Mouse (Mus musculus) thymus, postnatal 25 days (tissue): ENCODE data around the gene Hoxb8.

Experiments used
- DNase-seq: peaks from one replicate; pipeline ENCODE4 v3.0.0; 2022

The Hoxb8 gene

GRCm38 (mm10) chr11:96301837-96302236, 20.1 kb downstream of the Hoxb8 start:
- no peak for DNase-seq

DNA sequence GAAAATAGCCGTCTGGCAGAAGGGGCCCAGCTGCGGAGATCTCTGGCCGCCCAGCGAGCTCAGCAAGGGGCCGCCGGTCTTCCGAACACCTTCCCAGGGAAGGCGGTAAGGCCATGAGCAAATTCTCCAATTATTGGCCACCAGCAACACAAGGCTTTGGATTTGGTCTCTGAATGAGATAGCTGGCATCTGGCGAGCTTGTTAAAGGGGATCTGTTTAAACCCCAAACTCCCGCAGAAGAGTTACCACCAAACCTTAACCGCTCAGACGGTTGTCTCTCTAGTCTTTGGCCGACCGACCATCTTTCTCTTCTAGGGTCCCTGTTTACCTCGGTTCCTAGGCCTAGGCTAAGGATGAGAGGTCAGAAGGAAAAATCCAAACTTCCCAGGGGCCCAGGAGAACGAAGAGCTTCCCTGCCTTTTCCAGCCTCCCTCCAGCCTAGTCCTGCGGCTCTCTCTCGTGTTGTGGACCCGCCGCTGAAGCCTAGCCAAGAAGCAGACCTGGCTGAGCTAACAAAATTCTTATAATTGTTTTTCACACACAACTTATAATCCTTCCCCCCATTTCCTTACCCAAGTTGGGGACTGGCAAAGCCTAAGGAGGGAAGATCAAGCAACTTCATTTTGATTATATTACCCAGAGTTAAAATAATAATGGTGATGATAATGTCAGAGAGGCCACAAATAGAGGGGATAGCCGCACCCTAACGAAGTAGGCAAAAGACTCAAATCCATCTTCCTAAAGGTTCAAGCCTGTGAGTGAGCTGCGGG, 20.9 kb downstream of the Hoxb8 start:
- no peak for DNase-seq

DNA sequence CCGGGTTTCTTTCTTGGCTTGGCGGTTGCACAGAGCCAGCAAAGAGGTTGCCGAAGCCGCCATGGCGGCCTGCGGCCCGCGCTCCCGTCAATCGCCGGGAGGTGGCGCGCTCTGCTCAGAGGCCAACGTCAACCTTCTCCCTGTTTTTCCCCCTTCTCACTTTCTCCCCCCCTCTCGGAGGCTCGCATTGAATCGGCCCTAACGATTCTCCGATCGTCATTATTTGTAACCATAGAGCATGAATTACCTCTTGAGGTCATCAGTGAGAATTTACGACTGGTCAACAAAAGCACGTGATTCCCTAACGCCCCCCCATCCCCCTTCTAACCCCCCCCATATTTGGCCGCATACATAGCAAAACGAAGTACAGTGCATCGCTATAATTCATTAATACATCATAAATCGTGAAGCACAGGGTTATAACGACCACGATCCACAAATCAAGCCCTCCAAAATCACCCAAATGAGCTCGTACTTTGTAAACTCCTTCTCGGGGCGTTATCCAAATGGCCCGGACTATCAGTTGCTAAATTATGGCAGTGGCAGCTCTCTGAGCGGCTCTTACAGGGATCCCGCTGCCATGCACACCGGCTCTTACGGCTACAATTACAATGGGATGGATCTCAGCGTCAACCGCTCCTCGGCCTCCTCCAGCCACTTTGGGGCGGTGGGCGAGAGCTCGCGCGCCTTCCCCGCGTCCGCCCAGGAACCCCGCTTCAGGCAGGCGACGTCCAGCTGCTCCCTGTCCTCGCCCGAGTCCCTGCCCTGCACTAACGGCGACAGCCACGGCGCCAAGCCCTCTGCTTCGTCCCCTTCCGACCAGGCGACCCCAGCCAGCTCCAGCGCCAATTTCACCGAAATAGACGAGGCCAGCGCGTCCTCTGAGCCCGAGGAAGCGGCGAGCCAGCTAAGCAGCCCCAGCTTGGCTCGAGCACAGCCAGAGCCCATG, 21.7 kb downstream of the Hoxb8 start, which contains the start of gene Hoxb5:
Gene Hoxb5, plus strand, starts transcription at position 186 of the 949 bp plus-strand sequence.
- peak; percentile 72 for DNase-seq

DNA sequence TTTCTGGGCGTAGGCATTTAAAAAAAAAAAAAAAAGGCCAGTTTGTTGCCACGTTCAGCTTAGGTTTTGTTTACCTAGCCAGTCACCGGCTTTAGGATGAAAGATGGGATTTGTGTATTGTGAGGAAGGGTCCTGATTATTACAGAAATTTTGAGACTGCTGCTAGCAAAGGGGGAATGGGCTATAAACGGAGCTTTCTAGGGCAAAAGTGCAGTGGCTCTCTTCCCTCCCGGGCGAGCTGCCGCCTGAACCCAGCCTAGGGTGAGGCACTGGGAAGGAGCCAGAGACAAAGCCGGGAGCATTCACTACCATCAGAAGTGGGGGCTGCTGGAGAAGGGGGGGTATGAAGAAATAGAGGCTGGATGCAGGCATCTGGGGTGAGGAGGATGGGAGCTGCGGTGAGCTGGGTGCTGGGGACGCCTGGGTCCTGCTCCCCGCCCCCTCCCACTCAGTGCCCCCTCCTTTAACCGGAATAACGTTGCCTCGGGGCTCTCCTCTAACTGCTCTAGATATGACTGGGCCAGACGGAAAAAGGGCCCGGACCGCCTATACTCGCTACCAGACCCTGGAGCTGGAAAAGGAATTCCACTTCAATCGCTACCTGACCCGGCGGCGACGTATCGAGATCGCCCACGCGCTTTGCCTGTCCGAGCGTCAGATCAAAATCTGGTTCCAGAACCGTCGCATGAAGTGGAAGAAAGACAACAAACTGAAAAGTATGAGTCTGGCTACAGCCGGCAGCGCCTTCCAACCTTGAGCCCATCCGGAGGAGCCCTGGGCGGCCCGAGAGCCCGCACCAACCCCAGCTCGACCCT, 22.9 kb downstream of the Hoxb8 start:
- DNase-seq, result no peak

DNA sequence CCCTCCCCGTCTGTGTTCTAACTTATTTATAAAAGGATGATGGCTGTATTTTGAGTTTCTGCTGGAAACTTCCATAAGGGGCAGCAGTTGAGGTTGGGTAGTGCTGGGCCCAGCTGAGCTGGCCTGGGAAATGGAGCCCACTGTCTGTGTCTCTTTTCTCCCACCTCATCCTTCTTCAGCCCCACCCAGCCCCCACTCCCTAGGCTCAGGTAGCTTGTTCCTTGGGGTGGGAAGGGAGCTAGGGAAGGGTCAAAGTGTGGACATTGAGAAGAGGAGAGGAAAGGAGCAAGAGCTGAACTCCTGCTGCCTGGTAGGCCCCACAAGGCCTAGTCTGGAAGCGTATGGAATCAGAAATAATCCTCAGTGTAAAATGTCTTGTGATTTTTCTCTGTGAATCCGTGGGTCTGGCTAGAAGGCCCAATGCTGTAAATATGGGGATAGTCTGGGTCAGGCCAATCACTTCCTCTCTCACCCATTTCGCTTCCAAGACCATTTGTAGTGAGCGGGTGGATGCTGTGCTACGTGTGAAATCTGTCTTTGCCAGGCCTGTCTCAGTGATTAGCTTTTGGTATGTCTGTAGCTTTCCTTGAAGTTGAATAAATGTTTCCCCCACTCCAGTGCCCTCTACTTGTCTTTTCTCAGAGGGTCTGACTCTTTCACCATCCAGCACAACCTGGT, 23.9 kb downstream of the Hoxb8 start:
- DNase-seq, result no peak

GRCm38 (mm10) chr11:96306183-96306907, 24.6 kb downstream of the Hoxb8 start:
- no peak for DNase-seq

- DNase-seq, result no peak
These were observed 25.2 kb downstream of the Hoxb8 start for GRCm38 (mm10) chr11:96306908-96307269.

DNA sequence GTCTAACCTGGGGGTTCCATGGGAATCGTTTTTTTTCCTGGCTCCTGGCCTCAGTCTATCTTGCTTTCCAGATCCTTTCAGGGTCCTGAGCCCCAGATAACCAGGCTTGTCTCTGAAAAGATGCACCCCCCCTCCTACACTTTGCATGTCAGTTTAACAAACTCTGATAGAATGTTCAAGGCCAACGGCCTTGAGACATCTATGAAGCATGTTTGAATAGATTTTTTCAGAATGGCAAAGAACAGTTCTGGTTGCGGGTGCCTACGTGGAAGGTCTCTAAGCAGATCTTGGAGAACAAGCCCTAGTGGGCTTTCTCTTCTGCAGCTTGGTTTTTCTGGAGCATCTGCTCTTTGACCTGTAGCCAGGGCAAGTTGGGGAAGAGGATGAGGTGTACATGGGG, 27.1 kb downstream of the Hoxb8 start:
- DNase-seq, result no peak

- no peak for DNase-seq
These were observed 27.6 kb downstream of the Hoxb8 start for GRCm38 (mm10) chr11:96309288-96309687.

- DNase-seq, result no peak
These were observed 28.7 kb downstream of the Hoxb8 start for GRCm38 (mm10) chr11:96310183-96310938.

DNA sequence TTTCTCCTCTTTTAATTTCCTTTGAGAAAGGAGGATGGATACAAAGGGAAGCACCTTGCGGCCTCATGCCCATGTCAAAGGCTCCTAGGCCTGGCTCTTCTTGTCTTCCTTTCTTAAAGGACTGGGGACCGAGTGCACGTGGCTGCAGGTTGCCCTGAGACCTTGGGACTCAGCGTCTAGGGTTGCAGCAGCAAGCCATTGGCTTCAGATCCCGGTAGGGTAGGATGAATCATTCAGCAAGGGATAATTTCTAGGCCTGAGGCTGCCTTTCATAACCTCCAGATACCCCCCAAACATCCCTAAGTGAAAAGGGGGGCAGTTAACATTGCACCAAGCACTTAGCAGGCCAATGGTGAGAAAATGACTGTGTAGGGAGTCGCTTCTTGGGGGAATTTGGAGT, 29.4 kb downstream of the Hoxb8 start:
- DNase-seq, result no peak

- peak; percentile 64 for DNase-seq
These were observed 30.1 kb downstream of the Hoxb8 start for GRCm38 (mm10) chr11:96311520-96312417.

- DNase-seq, result no peak
These were observed 31.4 kb downstream of the Hoxb8 start for GRCm38 (mm10) chr11:96313134-96313533.

DNA sequence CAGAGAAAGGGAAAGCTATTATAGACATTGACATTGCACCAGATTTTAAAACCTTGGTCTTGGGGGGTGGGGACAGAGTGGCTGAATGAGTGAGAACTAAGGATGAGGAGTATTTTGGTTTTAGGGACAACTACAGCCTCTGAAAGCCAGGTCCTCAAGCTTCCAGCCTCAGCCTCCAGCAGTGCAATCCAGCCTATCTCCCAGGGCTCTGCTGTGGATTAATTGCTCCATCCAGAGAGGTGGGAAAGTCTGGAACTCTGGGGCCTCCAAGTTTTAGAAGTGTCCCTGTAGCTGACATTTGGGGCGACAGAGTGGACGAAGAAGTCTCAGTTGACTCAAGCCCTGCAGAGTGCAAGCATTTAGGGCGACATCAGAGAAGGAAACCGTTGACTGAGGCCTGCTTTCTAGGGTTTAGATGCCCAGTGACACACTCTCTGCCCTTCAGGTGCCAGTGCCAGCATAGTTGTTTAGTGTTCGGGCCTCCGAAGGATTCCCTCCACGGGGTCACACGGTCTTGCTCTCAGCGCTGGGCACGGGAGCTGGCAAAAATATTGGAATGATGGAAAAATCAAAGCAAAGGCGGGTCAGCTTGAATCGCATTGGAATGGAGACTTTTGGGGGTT, 32.2 kb downstream of the Hoxb8 start:
- no peak for DNase-seq

- no peak for DNase-seq
These were observed 33.1 kb downstream of the Hoxb8 start for GRCm38 (mm10) chr11:96314671-96315343.

DNA sequence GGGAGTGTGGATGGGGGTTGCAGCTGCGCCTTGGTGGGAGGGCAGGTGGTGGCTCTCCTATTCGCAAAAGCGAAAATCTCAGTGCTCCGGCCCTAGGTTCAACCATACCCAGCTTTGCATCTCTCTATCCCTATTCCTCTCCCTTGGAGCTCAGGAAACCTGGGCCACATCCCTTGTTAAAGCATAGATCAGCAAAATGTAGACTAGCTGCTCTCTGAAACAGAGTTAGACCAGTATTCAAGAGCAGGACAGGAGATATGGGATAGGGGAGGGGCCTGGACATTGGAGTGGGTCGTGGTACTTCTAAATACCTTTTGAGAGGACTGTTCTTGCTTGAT, 33.6 kb downstream of the Hoxb8 start:
- DNase-seq, result no peak

GRCm38 (mm10) chr11:96316696-96317607, 35.2 kb downstream of the Hoxb8 start:
- DNase-seq, result no peak
